Mouse (Mus musculus): ENCODE measurements around the gene Cln5. TPM values are rescaled to one million over a fixed set of nuclear protein-coding genes. Genes with fewer than 3 reads are reported as not detected.

The Cln5 gene
- polyA plus RNA-seq, 1 experiment = 25.8 TPM

- Histone ChIP-seq H3K4me1 (ENCODE audit: control insufficient read depth, insufficient read depth, low read length) (peaks cover 6% of the 10 kb centered on the region), H3K27ac (ENCODE audit: insufficient read depth, low read length) (peak overlapping the region; percentile 90), H3K27me3 (ENCODE audit: control insufficient read depth, insufficient read depth, low read length) (no peaks in the 10 kb centered on the region), H3K4me3 (replicated peaks; ENCODE audit: insufficient read depth, low read depth, low read length) (peak overlapping the region; percentile 84)
- WGBS = under 1% methylated on average over 10 of the region's 10 CpGs
- TF ChIP-seq POLR2A (IDR thresholded peaks at IDR 0.05; ENCODE audit: borderline replicate concordance, insufficient read depth, low read length) (no peak), CTCF (IDR thresholded peaks at IDR 0.05; ENCODE audit: borderline replicate concordance, insufficient read depth, low read depth, low read length) (no peak)
- DNase-seq = no peak
These were observed 774 bp downstream of the Cln5 start for GRCm38 (mm10) chr14:103070790-103071189.

- H3K4me1 ChIP-seq (ENCODE audit: control insufficient read depth, insufficient read depth, low read length) = peaks cover 6% of the 10 kb centered on the region
- no peak overlapping the region for H3K4me3 ChIP-seq (replicated peaks; ENCODE audit: insufficient read depth, low read depth, low read length)
- no peak overlapping the region for H3K27ac ChIP-seq (ENCODE audit: insufficient read depth, low read length)
- 85% methylated on average over 12 of the region's 12 CpGs for WGBS
- DNase-seq = no peak
- no peaks in the 10 kb centered on the region for H3K27me3 ChIP-seq (ENCODE audit: control insufficient read depth, insufficient read depth, low read length)
- TF ChIP-seq POLR2A (IDR thresholded peaks at IDR 0.05; ENCODE audit: borderline replicate concordance, insufficient read depth, low read length) (no peak), CTCF (IDR thresholded peaks at IDR 0.05; ENCODE audit: borderline replicate concordance, insufficient read depth, low read depth, low read length) (no peak)
These were observed 1.5 kb downstream of the Cln5 start for GRCm38 (mm10) chr14:103071471-103071870.

- peaks cover 14% of the 10 kb centered on the region for H3K4me1 ChIP-seq (ENCODE audit: control insufficient read depth, insufficient read depth, low read length)
- no peak overlapping the region for H3K4me3 ChIP-seq (replicated peaks; ENCODE audit: insufficient read depth, low read depth, low read length)
- TF ChIP-seq CTCF (IDR thresholded peaks at IDR 0.05; ENCODE audit: borderline replicate concordance, insufficient read depth, low read depth, low read length) (no peak), POLR2A (IDR thresholded peaks at IDR 0.05; ENCODE audit: borderline replicate concordance, insufficient read depth, low read length) (no peak)
- H3K27ac ChIP-seq (ENCODE audit: insufficient read depth, low read length) = no peak overlapping the region
- WGBS = 64% methylated on average over 4 of the region's 4 CpGs
- no peak for DNase-seq
- H3K27me3 ChIP-seq (ENCODE audit: control insufficient read depth, insufficient read depth, low read length) = no peaks in the 10 kb centered on the region
These were observed 2.7 kb downstream of the Cln5 start for GRCm38 (mm10) chr14:103072731-103073130.

- no peak overlapping the region for H3K27ac ChIP-seq (ENCODE audit: insufficient read depth, low read length)
- DNase-seq = no peak
- no peak for TF ChIP-seq CTCF (IDR thresholded peaks at IDR 0.05; ENCODE audit: borderline replicate concordance, insufficient read depth, low read depth, low read length)
- no peak for TF ChIP-seq POLR2A (IDR thresholded peaks at IDR 0.05; ENCODE audit: borderline replicate concordance, insufficient read depth, low read length)
- no peak overlapping the region for H3K4me3 ChIP-seq (replicated peaks; ENCODE audit: insufficient read depth, low read depth, low read length)
- WGBS = 83% methylated on average over 8 of the region's 8 CpGs
- H3K4me1 ChIP-seq (ENCODE audit: control insufficient read depth, insufficient read depth, low read length) = peaks cover 21% of the 10 kb centered on the region
- no peaks in the 10 kb centered on the region for H3K27me3 ChIP-seq (ENCODE audit: control insufficient read depth, insufficient read depth, low read length)
These were observed 3.8 kb downstream of the Cln5 start for GRCm38 (mm10) chr14:103073825-103074224.

- DNase-seq = no peak
- Histone ChIP-seq H3K27ac (ENCODE audit: insufficient read depth, low read length) (no peak overlapping the region), H3K27me3 (ENCODE audit: control insufficient read depth, insufficient read depth, low read length) (no peaks in the 10 kb centered on the region), H3K4me3 (replicated peaks; ENCODE audit: insufficient read depth, low read depth, low read length) (no peak overlapping the region), H3K4me1 (ENCODE audit: control insufficient read depth, insufficient read depth, low read length) (peaks cover 25% of the 10 kb centered on the region)
- 82% methylated on average over 7 of the region's 7 CpGs for WGBS
- TF ChIP-seq POLR2A (IDR thresholded peaks at IDR 0.05; ENCODE audit: borderline replicate concordance, insufficient read depth, low read length) (no peak), CTCF (IDR thresholded peaks at IDR 0.05; ENCODE audit: borderline replicate concordance, insufficient read depth, low read depth, low read length) (no peak)
These were observed 5.2 kb downstream of the Cln5 start for GRCm38 (mm10) chr14:103075166-103075565.

- peak overlapping the region; percentile 92 for H3K27ac ChIP-seq (ENCODE audit: insufficient read depth, low read length)
- 68% methylated on average over 9 of the region's 9 CpGs for WGBS
- DNase-seq = no peak
- TF ChIP-seq CTCF (IDR thresholded peaks at IDR 0.05; ENCODE audit: borderline replicate concordance, insufficient read depth, low read depth, low read length) (no peak), POLR2A (IDR thresholded peaks at IDR 0.05; ENCODE audit: borderline replicate concordance, insufficient read depth, low read length) (no peak)
- no peaks in the 10 kb centered on the region for H3K27me3 ChIP-seq (ENCODE audit: control insufficient read depth, insufficient read depth, low read length)
- H3K4me1 ChIP-seq (ENCODE audit: control insufficient read depth, insufficient read depth, low read length) = peaks cover 25% of the 10 kb centered on the region
- no peak overlapping the region for H3K4me3 ChIP-seq (replicated peaks; ENCODE audit: insufficient read depth, low read depth, low read length)
These were observed 7.4 kb downstream of the Cln5 start for GRCm38 (mm10) chr14:103077272-103078005.

GRCm38 (mm10) chr14:103078006-103078912 lies 8.2 kb downstream of the Cln5 start:
- peak; percentile 47 to 49 for DNase-seq
- TF ChIP-seq POLR2A (IDR thresholded peaks at IDR 0.05; ENCODE audit: borderline replicate concordance, insufficient read depth, low read length) = no peak
- no peak for TF ChIP-seq CTCF (IDR thresholded peaks at IDR 0.05; ENCODE audit: borderline replicate concordance, insufficient read depth, low read depth, low read length)
- peaks cover 20% of the 10 kb centered on the region for H3K4me1 ChIP-seq (ENCODE audit: control insufficient read depth, insufficient read depth, low read length)
- H3K27me3 ChIP-seq (ENCODE audit: control insufficient read depth, insufficient read depth, low read length) = no peaks in the 10 kb centered on the region
- H3K4me3 ChIP-seq (replicated peaks; ENCODE audit: insufficient read depth, low read depth, low read length) = peak overlapping the region; percentile 9
- WGBS = 48% methylated on average over 16 of the region's 16 CpGs
- peak overlapping the region; percentile 92 for H3K27ac ChIP-seq (ENCODE audit: insufficient read depth, low read length)

All from cerebellum, adult 2 months (tissue).